Mouse (Mus musculus) stomach, postnatal 0 days (tissue): ENCODE measurements around the gene H2-M5. TPM values are rescaled to one million over a fixed set of nuclear protein-coding genes. Genes with fewer than 3 reads are reported as not detected.

ENCODE experiments used
- ATAC-seq: fragments of 200-750 bp; cut with Nextera tagmentation; 2 replicates; pipeline ENCODE4 v1.8.0; 2017; ENCODE audit not compliant: low FRiP score, low TSS enrichment
- DNase-seq: peaks from one replicate; pipeline ENCODE4 v3.0.0-alpha.2; 2016; ENCODE audit warnings: low spot score
- H3K27ac ChIP-seq: fragments of 300-500 bp; sonication (generic); replicated peaks from 2 replicates; pipeline ENCODE4 v1.5.1; 2014; ENCODE audit warnings: mild to moderate bottlenecking, control low read depth
- H3K27me3 ChIP-seq: fragments of 300-500 bp; sonication (generic); 2 replicates; pipeline ENCODE4 v1.6.1; 2014; ENCODE audit warnings: low read length; ENCODE audit not compliant: control insufficient read depth, insufficient read depth
- H3K36me3 ChIP-seq: fragments of 300-500 bp; sonication (generic); 2 replicates; pipeline ENCODE4 v1.6.1; 2014; ENCODE audit warnings: low read length, mixed read lengths; ENCODE audit not compliant: control insufficient read depth, insufficient read depth
- H3K4me1 ChIP-seq: fragments of 300-500 bp; sonication (generic); replicated peaks from 2 replicates; pipeline ENCODE4 v1.6.1; 2014; ENCODE audit warnings: antibody characterized with exemption; ENCODE audit not compliant: control insufficient read depth, insufficient read depth
- H3K4me2 ChIP-seq: fragments of 300-500 bp; sonication (generic); replicated peaks from 2 replicates; pipeline ENCODE4 v1.6.1; 2014; ENCODE audit warnings: low read depth, mild to moderate bottlenecking, control low read depth, moderate library complexity
- H3K4me3 ChIP-seq: fragments of 300-500 bp; sonication (generic); 2 replicates; pipeline ENCODE4 v1.5.1; 2014; ENCODE audit warnings: low read depth, low read length, control low read depth
- H3K9ac ChIP-seq: fragments of 300-500 bp; sonication (generic); 2 replicates; pipeline ENCODE4 v1.6.1; 2014; ENCODE audit warnings: mild to moderate bottlenecking, low read length, control low read depth, mixed read lengths
- H3K9me3 ChIP-seq: fragments of 300-500 bp; sonication (generic); 2 replicates; pipeline ENCODE4 v1.6.1; 2016; ENCODE audit warnings: low read length; ENCODE audit not compliant: control insufficient read depth
- CTCF ChIP-seq: IDR thresholded peaks from 2 replicates; pipeline ENCODE4 v1.5.1; 2016; ENCODE audit warnings: antibody characterized with exemption, low read depth, mild to moderate bottlenecking, moderate library complexity
- EP300 ChIP-seq: optimal IDR thresholded peaks from 2 replicates; pipeline ENCODE3; 2016; ENCODE audit warnings: antibody characterized with exemption
- WGBS: fragments of 180-500 bp; shearing (Covaris S2); extraction: QIAGEN DNeasy Blood & Tissue Kit; methylation state at CpG from one replicate; pipeline ENCODE4 v1.1.7; 2014; 5-methylcytosine and 5-hydroxymethylcytosine counted together
- polyA plus RNA-seq: library from polyadenylated mRNA; unstranded; fragments of >200 nt; fragmentation: Nextera tagmentation; extraction: Ambion mirVana; gene quantifications from 2 replicates; pipeline ENCODE4 v1.2.1, GENCODE M21; 2015

H2-M5 gene
- 0.05 and 0.08 TPM in 2 replicates for polyA plus RNA-seq

- no peak for ATAC-seq
- 32% methylated on average over 5 of the region's 5 CpGs for WGBS
- H3K4me2 ChIP-seq = 0 out of 2 replicates have a peak within 1 kb of the TSS, but pooled peaks have one; percentile 1
Observed at GRCm38 (mm10) chr17:36989437-36989836, at the start of gene H2-M5. H2-M5 (minus strand) TSS chr17:36989537.

GRCm38 (mm10) chr17:37029162-37029561 lies 39.8 kb upstream of the H2-M5 start:
- TF ChIP-seq CTCF (no peak), EP300 (no peak)
- Histone ChIP-seq H3K9me3 (no peaks in the 10 kb centered on the region), H3K4me3 (peak overlapping the region; percentile 49), H3K36me3 (no peaks in the 10 kb centered on the region), H3K27me3 (no peaks in the 10 kb centered on the region), H3K9ac (no peak overlapping the region), H3K4me1 (no peaks in the 10 kb centered on the region), H3K4me2 (peak overlapping the region; percentile 56), H3K27ac (peak overlapping the region; percentile 89)
- DNase-seq (no peak), ATAC-seq (0 out of 2 replicates have a peak, but pooled peaks have one; percentile 5)
- WGBS = 61% methylated on average over 8 of the region's 8 CpGs

More at GRCm38 (mm10) chr17:36989437-36989836, at the start of gene H2-M5:
- no peaks in the 10 kb centered on the region for H3K27me3 ChIP-seq
- 0 out of 2 replicates have a peak, but pooled peaks cover 2% of the 10 kb centered on the region for H3K4me1 ChIP-seq
- no peak within 1 kb of the TSS for H3K9ac ChIP-seq
- H3K9me3 ChIP-seq = no peaks in the 10 kb centered on the region
- H3K27ac ChIP-seq = no peak within 1 kb of the TSS
- H3K4me3 ChIP-seq = no peak within 1 kb of the TSS
- no peak for TF ChIP-seq CTCF
- TF ChIP-seq EP300 = no peak
- no peaks in the 10 kb centered on the region for H3K36me3 ChIP-seq
- DNase-seq = no peak

GRCm38 (mm10) chr17:37028683-37029120 lies 39.4 kb upstream of the H2-M5 start:
- Histone ChIP-seq H3K9me3 (no peaks in the 10 kb centered on the region), H3K27ac (peak overlapping the region; percentile 89), H3K9ac (peak overlapping the region; percentile 53; the same call in 1 of the 2 replicates), H3K4me3 (peak overlapping the region; percentile 49), H3K4me2 (peak overlapping the region; percentile 56), H3K27me3 (no peaks in the 10 kb centered on the region), H3K4me1 (no peaks in the 10 kb centered on the region), H3K36me3 (no peaks in the 10 kb centered on the region)
- ATAC-seq (peak; percentile 98), DNase-seq (peak; percentile 90)
- WGBS = under 1% methylated on average over 14 of the region's 14 CpGs
- TF ChIP-seq CTCF = no peak
- no peak for TF ChIP-seq EP300

GRCm38 (mm10) chr17:37028212-37028611 lies 38.9 kb upstream of the H2-M5 start:
- Histone ChIP-seq H3K4me3 (peak overlapping the region; percentile 49), H3K9ac (no peak overlapping the region), H3K27me3 (no peaks in the 10 kb centered on the region), H3K36me3 (no peaks in the 10 kb centered on the region), H3K27ac (peak overlapping the region; percentile 89), H3K4me2 (peak overlapping the region; percentile 56), H3K4me1 (no peaks in the 10 kb centered on the region), H3K9me3 (no peaks in the 10 kb centered on the region)
- 6% methylated on average over 10 of the region's 10 CpGs for WGBS
- DNase-seq = no peak
- TF ChIP-seq EP300 (no peak), CTCF (no peak)
- peak; percentile 30; the same call in 1 of the 2 replicates for ATAC-seq

GRCm38 (mm10) chr17:37027486-37027885 lies 38.1 kb upstream of the H2-M5 start:
- Histone ChIP-seq H3K4me3 (no peak overlapping the region), H3K27me3 (no peaks in the 10 kb centered on the region), H3K9me3 (no peaks in the 10 kb centered on the region), H3K9ac (no peak overlapping the region), H3K4me1 (no peaks in the 10 kb centered on the region), H3K4me2 (no peak overlapping the region), H3K36me3 (no peaks in the 10 kb centered on the region), H3K27ac (no peak overlapping the region)
- no peak for DNase-seq
- ATAC-seq = no peak
- no peak for TF ChIP-seq EP300
- TF ChIP-seq CTCF = no peak
- WGBS = 96% methylated on average over 4 of the region's 4 CpGs

GRCm38 (mm10) chr17:37026425-37026824 lies 37.1 kb upstream of the H2-M5 start:
- Histone ChIP-seq H3K9me3 (no peaks in the 10 kb centered on the region), H3K4me3 (no peak overlapping the region), H3K36me3 (no peaks in the 10 kb centered on the region), H3K4me1 (no peaks in the 10 kb centered on the region), H3K9ac (no peak overlapping the region), H3K27ac (no peak overlapping the region), H3K4me2 (no peak overlapping the region), H3K27me3 (no peaks in the 10 kb centered on the region)
- DNase-seq (no peak), ATAC-seq (no peak)
- WGBS = 94% methylated on average over 2 of the region's 2 CpGs
- no peak for TF ChIP-seq CTCF
- TF ChIP-seq EP300 = no peak
